Mouse (Mus musculus): ENCODE results near the gene Zfp952. TPM values are rescaled to one million over a fixed set of nuclear protein-coding genes. Genes with fewer than 3 reads are reported as not detected.

The Zfp952 gene
- 19.2 and 19.3 TPM in 2 replicates for polyA plus RNA-seq (2014; fragmentation: Nextera tagmentation; extraction: Ambion mirVana)

DNA sequence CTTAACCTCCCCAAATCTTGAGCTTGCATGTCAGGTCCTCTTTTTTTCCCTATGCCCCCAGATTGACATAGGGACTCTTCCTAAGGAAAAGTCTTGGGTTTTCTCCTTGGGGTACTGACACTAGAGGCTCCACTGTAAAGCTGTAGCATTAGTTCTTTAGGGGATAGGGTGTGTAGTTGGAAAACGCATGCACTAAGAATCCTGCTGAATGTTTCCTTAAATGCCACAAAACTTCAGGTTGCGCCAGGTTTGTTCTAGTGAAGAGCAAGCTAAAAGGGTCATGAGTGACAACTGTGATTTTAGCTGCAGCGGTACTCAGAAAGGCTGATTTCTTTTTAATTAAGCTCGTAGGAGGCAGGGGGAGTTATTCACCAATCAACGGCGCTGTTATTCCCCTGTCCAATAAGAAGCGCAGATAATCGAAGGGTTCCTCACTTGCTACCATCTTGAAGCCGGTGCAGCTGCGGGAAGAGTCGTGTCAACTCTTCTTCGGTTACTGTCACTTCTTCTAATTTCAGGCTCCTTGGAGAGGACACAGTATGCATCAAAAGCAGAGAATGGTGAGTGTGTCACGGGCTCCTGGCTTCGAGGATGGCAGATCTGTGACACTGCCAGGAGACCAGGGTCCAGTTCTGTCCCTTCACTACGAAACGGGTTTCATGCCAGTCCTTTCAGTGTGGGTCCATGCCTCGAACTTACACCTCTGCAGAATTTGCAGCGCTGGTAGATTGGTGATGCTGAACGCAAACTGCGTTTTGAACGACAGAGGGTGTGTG, at the start of gene Zfp952:
TSS of gene Zfp952 (plus strand) at position 431 of the 776 bp plus-strand sequence.
- peak within 1 kb of the TSS; percentile 84 for H3K9ac ChIP-seq (ENCODE audit: low read length)
- H3K27me3 ChIP-seq (ENCODE audit: control insufficient read depth, insufficient read depth, low read length), result no peaks in the 10 kb centered on the region
- H3K9me3 ChIP-seq (ENCODE audit: control insufficient read depth, low read length), result no peaks in the 10 kb centered on the region
- H3K27ac ChIP-seq (ENCODE audit: low read depth, low read length), result peak within 1 kb of the TSS; percentile 35; the same call in 1 of the 2 replicates
- H3K4me1 ChIP-seq (ENCODE audit: control insufficient read depth, insufficient read depth, low read length), result peaks cover 6% of the 10 kb centered on the region; the same call in 1 of the 2 replicates
- WGBS, result 3% methylated on average over 21 of the region's 21 CpGs
- H3K4me3 ChIP-seq (ENCODE audit: low read depth, low read length), result peak within 1 kb of the TSS; percentile 80
- peak; percentile 99 for DNase-seq (ENCODE audit: low spot score, missing footprints)
- H3K36me3 ChIP-seq (ENCODE audit: control insufficient read depth, insufficient read depth, low read length), result peaks cover 4% of the 10 kb centered on the region
- peak within 1 kb of the TSS; percentile 78 for H3K4me2 ChIP-seq
- ATAC-seq (ENCODE audit: low FRiP score), result peak; percentile 96

DNA sequence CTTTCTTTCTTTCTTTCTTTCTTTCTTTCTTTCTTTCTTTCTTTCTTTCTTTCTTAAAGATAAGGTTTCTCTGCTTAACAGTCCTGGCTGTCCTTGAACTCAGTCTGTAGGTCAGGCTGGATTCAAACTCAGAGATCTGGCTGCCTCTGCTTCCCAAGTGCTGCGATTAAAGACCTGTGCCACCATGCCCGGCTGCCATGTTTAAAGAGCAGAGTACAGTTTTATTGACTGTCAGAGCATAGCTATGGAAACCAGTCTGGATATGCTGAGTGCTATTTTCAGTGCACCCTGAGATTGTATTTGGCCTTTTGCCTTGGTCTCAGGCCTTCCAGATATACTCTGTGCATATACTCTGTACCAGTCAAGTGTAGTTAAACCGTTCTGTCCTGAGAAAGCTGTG, 49.3 kb upstream of the Zfp952 start:
- DNase-seq (ENCODE audit: low spot score, missing footprints) (no peak), ATAC-seq (ENCODE audit: low FRiP score) (no peak)
- Histone ChIP-seq H3K4me2 (no peak overlapping the region), H3K27me3 (ENCODE audit: control insufficient read depth, insufficient read depth, low read length) (no peaks in the 10 kb centered on the region), H3K4me3 (ENCODE audit: low read depth, low read length) (no peak overlapping the region), H3K27ac (ENCODE audit: low read depth, low read length) (no peak overlapping the region), H3K36me3 (ENCODE audit: control insufficient read depth, insufficient read depth, low read length) (no peaks in the 10 kb centered on the region), H3K4me1 (ENCODE audit: control insufficient read depth, insufficient read depth, low read length) (no peaks in the 10 kb centered on the region), H3K9me3 (ENCODE audit: control insufficient read depth, low read length) (no peaks in the 10 kb centered on the region), H3K9ac (ENCODE audit: low read length) (no peak overlapping the region)
- WGBS, result 93% methylated on average over 3 of the region's 3 CpGs

DNA sequence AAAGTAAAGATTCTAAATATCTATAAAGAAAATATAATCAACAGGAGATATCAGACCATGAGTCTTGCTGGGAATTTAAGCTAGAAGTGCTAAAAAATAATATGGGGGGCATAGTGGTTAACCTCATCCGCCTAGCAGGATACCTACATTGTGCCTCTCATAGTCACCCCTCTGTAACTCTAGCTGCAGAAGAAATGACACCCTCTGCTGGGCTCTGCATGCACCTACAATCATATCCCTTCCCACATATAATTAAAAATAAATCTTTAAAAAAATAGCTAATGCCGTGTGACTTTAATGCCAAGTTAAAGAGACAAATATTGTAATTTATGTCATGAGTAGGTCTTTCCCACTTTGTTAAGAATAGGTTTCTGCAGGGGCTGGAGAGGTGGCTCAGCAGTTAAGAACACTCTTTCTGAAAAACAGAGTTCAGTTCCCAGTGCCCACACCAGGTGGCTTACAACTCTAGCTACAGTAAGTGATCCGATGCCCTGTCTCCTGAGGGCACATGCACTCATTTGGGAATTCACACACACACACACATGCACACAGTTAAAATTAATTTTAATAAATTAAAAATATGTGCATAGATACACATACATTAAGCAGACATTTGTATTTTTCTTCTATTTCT, 48.4 kb upstream of the Zfp952 start:
- Histone ChIP-seq H3K4me3 (ENCODE audit: low read depth, low read length) (no peak overlapping the region), H3K9ac (ENCODE audit: low read length) (no peak overlapping the region), H3K9me3 (ENCODE audit: control insufficient read depth, low read length) (no peaks in the 10 kb centered on the region), H3K36me3 (ENCODE audit: control insufficient read depth, insufficient read depth, low read length) (no peaks in the 10 kb centered on the region), H3K4me2 (no peak overlapping the region), H3K4me1 (ENCODE audit: control insufficient read depth, insufficient read depth, low read length) (no peaks in the 10 kb centered on the region), H3K27me3 (ENCODE audit: control insufficient read depth, insufficient read depth, low read length) (no peaks in the 10 kb centered on the region), H3K27ac (ENCODE audit: low read depth, low read length) (no peak overlapping the region)
- DNase-seq (ENCODE audit: low spot score, missing footprints) (no peak), ATAC-seq (ENCODE audit: low FRiP score) (no peak)
- 71% methylated on average over 3 of the region's 3 CpGs for WGBS

DNA sequence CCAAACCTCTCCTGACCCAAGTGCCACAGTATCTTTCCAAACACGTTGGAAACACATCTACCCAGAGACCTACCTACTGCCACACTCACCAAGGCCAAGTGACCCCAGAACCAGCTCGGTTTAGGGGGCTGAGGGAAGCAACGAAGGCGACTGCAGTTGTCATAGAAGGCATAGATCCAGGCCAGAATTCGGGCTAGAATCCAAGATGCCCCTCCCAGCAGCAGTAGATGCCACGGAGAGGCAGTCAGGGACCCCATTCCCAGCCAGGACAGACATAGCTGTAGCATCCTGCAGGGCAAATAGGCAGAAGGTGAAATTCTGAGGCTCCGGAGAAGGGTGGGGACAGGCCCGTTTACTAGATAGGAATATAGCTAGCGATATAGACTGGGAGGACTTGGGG, 46.2 kb upstream of the Zfp952 start:
- no peak for ATAC-seq (ENCODE audit: low FRiP score)
- H3K9me3 ChIP-seq (ENCODE audit: control insufficient read depth, low read length), result no peaks in the 10 kb centered on the region
- peak overlapping the region; percentile 25 for H3K4me2 ChIP-seq
- no peaks in the 10 kb centered on the region for H3K27me3 ChIP-seq (ENCODE audit: control insufficient read depth, insufficient read depth, low read length)
- DNase-seq (ENCODE audit: low spot score, missing footprints), result no peak
- H3K4me1 ChIP-seq (ENCODE audit: control insufficient read depth, insufficient read depth, low read length), result no peaks in the 10 kb centered on the region
- H3K27ac ChIP-seq (ENCODE audit: low read depth, low read length), result no peak overlapping the region
- no peaks in the 10 kb centered on the region for H3K36me3 ChIP-seq (ENCODE audit: control insufficient read depth, insufficient read depth, low read length)
- H3K9ac ChIP-seq (ENCODE audit: low read length), result no peak overlapping the region
- H3K4me3 ChIP-seq (ENCODE audit: low read depth, low read length), result peak overlapping the region; percentile 20; the same call in 1 of the 2 replicates
- WGBS, result 66% methylated on average over 9 of the region's 9 CpGs

DNA sequence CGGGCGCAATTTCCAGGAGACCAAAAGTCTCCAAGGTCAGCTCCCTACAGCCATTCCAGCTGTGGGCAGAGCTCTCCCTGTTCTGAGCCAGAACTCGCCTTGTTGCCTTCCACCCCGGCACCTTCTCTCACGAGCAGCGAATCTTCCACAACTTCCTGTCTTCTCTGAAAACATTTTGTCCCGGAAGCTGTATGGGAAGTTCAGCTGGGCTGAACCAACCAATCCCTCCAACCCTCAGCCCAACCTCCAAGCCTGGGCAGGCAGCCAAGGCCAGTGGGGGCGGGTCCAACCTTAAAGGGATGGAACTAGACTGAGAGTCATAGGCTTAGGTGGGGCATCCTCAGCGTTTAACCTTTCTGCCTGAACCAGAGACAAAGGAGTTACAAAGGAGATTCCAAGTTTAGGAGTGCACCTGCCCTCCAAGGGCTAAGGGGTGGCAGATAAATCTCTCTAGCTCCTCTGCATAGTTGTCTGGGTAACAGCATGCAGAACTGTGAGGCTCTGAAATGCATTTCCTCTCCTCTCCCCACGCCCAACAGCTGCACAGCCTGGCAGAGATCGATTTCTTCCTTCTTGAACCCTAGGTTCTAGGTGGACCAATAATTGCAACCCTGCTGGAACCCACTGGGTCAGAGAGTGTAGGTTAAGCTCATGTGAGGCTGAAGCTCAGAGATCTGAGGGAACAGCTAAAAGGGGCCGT, 45.6 kb upstream of the Zfp952 start, which contains the start of gene Cyp4f13:
TSS of gene Cyp4f13 (minus strand) at position 188 of the 700 bp plus-strand sequence.
- Histone ChIP-seq H3K4me3 (ENCODE audit: low read depth, low read length) (peak within 1 kb of the TSS; percentile 20; the same call in 1 of the 2 replicates), H3K27me3 (ENCODE audit: control insufficient read depth, insufficient read depth, low read length) (no peaks in the 10 kb centered on the region), H3K4me2 (peak within 1 kb of the TSS; percentile 25), H3K36me3 (ENCODE audit: control insufficient read depth, insufficient read depth, low read length) (no peaks in the 10 kb centered on the region), H3K4me1 (ENCODE audit: control insufficient read depth, insufficient read depth, low read length) (no peaks in the 10 kb centered on the region), H3K9me3 (ENCODE audit: control insufficient read depth, low read length) (no peaks in the 10 kb centered on the region), H3K9ac (ENCODE audit: low read length) (no peak within 1 kb of the TSS), H3K27ac (ENCODE audit: low read depth, low read length) (no peak within 1 kb of the TSS)
- ATAC-seq (ENCODE audit: low FRiP score) (0 out of 2 replicates have a peak, but pooled peaks have one; percentile 55), DNase-seq (ENCODE audit: low spot score, missing footprints) (peak; percentile 91)
- WGBS, result 47% methylated on average over 12 of the region's 12 CpGs

DNA sequence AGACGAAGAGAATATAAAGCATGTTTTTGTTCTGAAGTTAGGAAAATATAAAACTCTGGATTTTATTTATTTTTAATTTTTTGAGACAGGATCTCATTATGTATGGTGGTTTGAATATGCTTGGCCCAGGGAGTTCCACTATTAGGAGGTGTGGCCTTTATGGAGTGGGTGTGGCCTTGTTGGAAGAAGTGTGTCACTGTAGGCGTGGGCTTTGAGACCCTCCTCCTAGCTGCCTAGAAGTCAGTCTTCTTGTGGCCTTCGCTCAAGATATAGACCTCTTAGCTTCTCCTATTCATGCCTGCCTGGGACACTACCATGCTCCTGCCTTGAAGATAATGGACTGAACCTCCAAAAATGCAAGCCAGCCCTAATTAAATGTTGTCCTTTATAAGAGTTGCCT, 42.8 kb upstream of the Zfp952 start:
- Histone ChIP-seq H3K27me3 (ENCODE audit: control insufficient read depth, insufficient read depth, low read length) (no peaks in the 10 kb centered on the region), H3K36me3 (ENCODE audit: control insufficient read depth, insufficient read depth, low read length) (no peaks in the 10 kb centered on the region), H3K27ac (ENCODE audit: low read depth, low read length) (no peak overlapping the region), H3K9me3 (ENCODE audit: control insufficient read depth, low read length) (no peaks in the 10 kb centered on the region), H3K4me2 (no peak overlapping the region), H3K4me1 (ENCODE audit: control insufficient read depth, insufficient read depth, low read length) (no peaks in the 10 kb centered on the region), H3K4me3 (ENCODE audit: low read depth, low read length) (no peak overlapping the region), H3K9ac (ENCODE audit: low read length) (no peak overlapping the region)
- DNase-seq (ENCODE audit: low spot score, missing footprints), result no peak
- no peak for ATAC-seq (ENCODE audit: low FRiP score)
- 93% methylated on average over 3 of the region's 3 CpGs for WGBS

DNA sequence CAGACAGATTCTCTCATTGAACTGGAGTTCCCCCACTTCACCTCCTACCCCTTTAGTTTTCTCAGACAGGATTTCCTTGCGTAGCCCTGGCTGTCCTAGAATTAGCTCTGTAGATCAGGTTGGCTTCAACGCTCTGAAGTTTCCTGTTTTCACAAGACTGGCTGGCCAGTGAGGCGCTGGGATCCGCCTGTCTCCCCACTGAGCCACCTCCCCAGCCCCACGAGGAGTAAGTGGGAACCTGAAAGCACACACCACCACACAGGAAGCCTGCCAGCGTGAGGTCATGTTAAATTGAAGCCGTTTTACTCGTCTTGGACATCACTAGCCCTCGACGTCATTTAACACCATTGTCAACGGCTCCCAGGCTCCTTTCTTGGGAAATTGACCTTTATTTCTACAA, 41.9 kb upstream of the Zfp952 start:
- Histone ChIP-seq H3K4me1 (ENCODE audit: control insufficient read depth, insufficient read depth, low read length) (no peaks in the 10 kb centered on the region), H3K27ac (ENCODE audit: low read depth, low read length) (no peak overlapping the region), H3K4me2 (no peak overlapping the region), H3K36me3 (ENCODE audit: control insufficient read depth, insufficient read depth, low read length) (no peaks in the 10 kb centered on the region), H3K27me3 (ENCODE audit: control insufficient read depth, insufficient read depth, low read length) (no peaks in the 10 kb centered on the region), H3K4me3 (ENCODE audit: low read depth, low read length) (no peak overlapping the region), H3K9me3 (ENCODE audit: control insufficient read depth, low read length) (no peaks in the 10 kb centered on the region), H3K9ac (ENCODE audit: low read length) (no peak overlapping the region)
- 77% methylated on average over 11 of the region's 11 CpGs for WGBS
- no peak for DNase-seq (ENCODE audit: low spot score, missing footprints)
- ATAC-seq (ENCODE audit: low FRiP score), result no peak

DNA sequence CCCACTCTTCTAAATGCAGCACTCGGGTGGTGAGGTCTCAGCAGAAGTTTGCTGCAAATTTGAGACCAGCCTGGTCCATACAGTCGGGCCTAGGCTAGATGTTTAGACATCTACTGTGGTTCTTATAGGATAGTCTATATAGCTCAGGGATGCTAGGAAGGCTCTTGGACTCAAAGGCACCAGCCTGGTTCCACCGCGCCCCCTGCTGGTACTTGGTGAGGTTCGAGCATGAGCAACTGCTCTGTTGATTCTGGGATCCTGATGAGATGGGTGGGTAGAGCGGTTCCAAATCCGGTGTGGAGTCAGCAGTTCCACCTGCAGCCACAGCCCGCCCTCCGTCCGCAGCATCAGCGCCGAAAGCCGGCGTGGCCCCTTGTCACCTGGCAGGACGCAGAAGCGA, 41.5 kb upstream of the Zfp952 start:
- Histone ChIP-seq H3K4me3 (ENCODE audit: low read depth, low read length) (no peak overlapping the region), H3K9me3 (ENCODE audit: control insufficient read depth, low read length) (no peaks in the 10 kb centered on the region), H3K27me3 (ENCODE audit: control insufficient read depth, insufficient read depth, low read length) (no peaks in the 10 kb centered on the region), H3K4me1 (ENCODE audit: control insufficient read depth, insufficient read depth, low read length) (no peaks in the 10 kb centered on the region), H3K27ac (ENCODE audit: low read depth, low read length) (no peak overlapping the region), H3K9ac (ENCODE audit: low read length) (no peak overlapping the region), H3K36me3 (ENCODE audit: control insufficient read depth, insufficient read depth, low read length) (no peaks in the 10 kb centered on the region), H3K4me2 (no peak overlapping the region)
- WGBS, result 38% methylated on average over 16 of the region's 16 CpGs
- ATAC-seq (ENCODE audit: low FRiP score) (no peak), DNase-seq (ENCODE audit: low spot score, missing footprints) (peak; percentile 94)

DNA sequence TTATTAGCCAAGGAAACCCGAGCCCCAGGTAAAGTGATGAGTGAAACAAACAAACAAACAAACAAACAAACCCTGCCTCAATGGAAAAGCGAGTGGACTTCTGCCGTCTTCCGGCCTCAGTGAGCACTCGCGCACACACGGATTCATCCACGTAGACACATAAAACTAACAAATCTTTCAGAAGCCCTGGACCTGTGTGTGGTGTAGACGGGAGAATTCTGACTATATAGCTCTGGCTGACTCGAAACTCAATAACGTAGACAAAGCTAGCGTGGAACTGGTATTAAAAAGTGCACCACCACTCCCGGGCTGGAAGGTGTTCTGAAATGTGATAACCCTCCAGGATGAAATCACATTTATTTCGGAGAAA, 27.7 kb upstream of the Zfp952 start:
- under 1% methylated on average over 14 of the region's 14 CpGs for WGBS
- peak overlapping the region; percentile 83 for H3K9ac ChIP-seq (ENCODE audit: low read length)
- DNase-seq (ENCODE audit: low spot score, missing footprints), result no peak
- no peaks in the 10 kb centered on the region for H3K36me3 ChIP-seq (ENCODE audit: control insufficient read depth, insufficient read depth, low read length)
- peak overlapping the region; percentile 77 for H3K4me2 ChIP-seq
- no peaks in the 10 kb centered on the region for H3K27me3 ChIP-seq (ENCODE audit: control insufficient read depth, insufficient read depth, low read length)
- no peak overlapping the region for H3K27ac ChIP-seq (ENCODE audit: low read depth, low read length)
- peak; percentile 41; the same call in 1 of the 2 replicates for ATAC-seq (ENCODE audit: low FRiP score)
- peak overlapping the region; percentile 72 for H3K4me3 ChIP-seq (ENCODE audit: low read depth, low read length)
- peaks cover 8% of the 10 kb centered on the region for H3K4me1 ChIP-seq (ENCODE audit: control insufficient read depth, insufficient read depth, low read length)
- no peaks in the 10 kb centered on the region for H3K9me3 ChIP-seq (ENCODE audit: control insufficient read depth, low read length)
